Mouse (Mus musculus) heart, postnatal 0 days (tissue): Measurements from ENCODE around the gene Rpl36al.

Experiments used
- CTCF ChIP-seq: IDR thresholded peaks from 2 replicates; pipeline ENCODE4 v1.5.1; 2016; ENCODE audit warnings: antibody characterized with exemption, control low read depth, low read depth
- EP300 ChIP-seq: IDR thresholded peaks from 2 replicates; pipeline ENCODE4 v1.6.1; 2016; ENCODE audit warnings: antibody characterized with exemption, low read depth

GRCm38 (mm10) chr12:69207926-69208325 is 24.0 kb upstream of the Rpl36al start:
- no peak for TF ChIP-seq EP300
- TF ChIP-seq CTCF = no peak
